ENCODE assay signal across 13 mouse cellular contexts in genomic region chr2:34084513-34084912, GRCm38 (mm10).
DNase-seq lines count a peak whose midpoint lies in the region; ATAC-seq and TF ChIP-seq lines count a peak whose summit lies in the region.
"Had no signal": no experiment of that assay in that cellular context is flagged by ENCODE, and none has a peak within 500 bp of the region (broad histone marks: within the 10 kb centered on the region; RNA-seq: fewer than 3 reads in every experiment).

No protein-coding gene starts in this region.

- H3K4me2 ChIP-seq in midbrain, embryonic 14.5 days (ENCODE audit: low read length), result no peak overlapping the region
- H3K4me2 ChIP-seq in midbrain, embryonic 13.5 days (replicated peaks), result no peak overlapping the region
- H3K4me2 ChIP-seq in hindbrain, embryonic 12.5 days (replicated peaks), result no peak overlapping the region
- H3K4me2 ChIP-seq: embryonic facial prominence, embryonic 13.5 days; hindbrain, embryonic 15.5 days; kidney, embryonic 15.5 days; liver, embryonic 15.5 days; midbrain, embryonic 12.5 days had no signal

- no peaks in the 10 kb centered on the region for H3K27me3 ChIP-seq in midbrain, embryonic 14.5 days (ENCODE audit: control insufficient read depth, insufficient read depth, low read length)
- H3K27me3 ChIP-seq in midbrain, embryonic 13.5 days, result no peaks in the 10 kb centered on the region
- 0 out of 2 replicates have a peak, but pooled peaks cover 3% of the 10 kb centered on the region for H3K27me3 ChIP-seq in hindbrain, embryonic 12.5 days
- no peaks in the 10 kb centered on the region for H3K27me3 ChIP-seq in cerebellum, adult 2 months (ENCODE audit: control insufficient read depth, insufficient read depth, low read length)
- H3K27me3 ChIP-seq: embryonic facial prominence, embryonic 13.5 days; hindbrain, embryonic 15.5 days; kidney, embryonic 15.5 days; liver, embryonic 15.5 days; midbrain, embryonic 12.5 days had no signal

- DNase-seq in midbrain, embryonic 14.5 days, result peak; percentile 52
- DNase-seq in ZHBTc4 (ENCODE audit: low read depth, low spot score), result peak; percentile 72
- peak; percentile 61 for DNase-seq in mesoderm, embryonic 11.5 days (ENCODE audit: low read depth, low spot score)
- no peak for DNase-seq in heart, adult 8-10 months (ENCODE audit: low spot score)
- DNase-seq in lung, postnatal 36 days, result no peak
- DNase-seq in cerebellum, adult 2 months, result no peak

- H3K4me3 ChIP-seq in midbrain, embryonic 14.5 days (replicated peaks; ENCODE audit: low read depth, low read length), result no peak overlapping the region
- no peak overlapping the region for H3K4me3 ChIP-seq in midbrain, embryonic 13.5 days (replicated peaks)
- no peak overlapping the region for H3K4me3 ChIP-seq in hindbrain, embryonic 12.5 days
- H3K4me3 ChIP-seq in cerebellum, adult 2 months (replicated peaks; ENCODE audit: insufficient read depth, low read depth, low read length), result no peak overlapping the region
- H3K4me3 ChIP-seq: embryonic facial prominence, embryonic 13.5 days; hindbrain, embryonic 15.5 days; kidney, embryonic 15.5 days; liver, embryonic 15.5 days; midbrain, embryonic 12.5 days had no signal

- H3K9me3 ChIP-seq in midbrain, embryonic 14.5 days (ENCODE audit: control insufficient read depth, low read length), result no peaks in the 10 kb centered on the region
- peaks cover 9% of the 10 kb centered on the region; the same call in 1 of the 2 replicates for H3K9me3 ChIP-seq in midbrain, embryonic 13.5 days
- H3K9me3 ChIP-seq in hindbrain, embryonic 12.5 days (replicated peaks), result peaks cover 4% of the 10 kb centered on the region; the same call in 1 of the 2 replicates
- H3K9me3 ChIP-seq: embryonic facial prominence, embryonic 13.5 days; hindbrain, embryonic 15.5 days; kidney, embryonic 15.5 days; liver, embryonic 15.5 days; midbrain, embryonic 12.5 days had no signal

- no peak for TF ChIP-seq POLR2A in cerebellum, adult 2 months (IDR thresholded peaks at IDR 0.05; ENCODE audit: borderline replicate concordance, insufficient read depth, low read length)

- no peak overlapping the region for H3K9ac ChIP-seq in midbrain, embryonic 14.5 days (replicated peaks; ENCODE audit: low read length)
- H3K9ac ChIP-seq in midbrain, embryonic 13.5 days (replicated peaks), result no peak overlapping the region
- no peak overlapping the region for H3K9ac ChIP-seq in hindbrain, embryonic 12.5 days
- H3K9ac ChIP-seq: embryonic facial prominence, embryonic 13.5 days; hindbrain, embryonic 15.5 days; kidney, embryonic 15.5 days; liver, embryonic 15.5 days; midbrain, embryonic 12.5 days had no signal

- 68% methylated on average over 1 of the region's 1 CpGs for WGBS in midbrain, embryonic 14.5 days
- 79% methylated on average over 1 of the region's 1 CpGs for WGBS in midbrain, embryonic 13.5 days
- 65% methylated on average over 1 of the region's 1 CpGs for WGBS in hindbrain, embryonic 12.5 days
- 55% methylated on average over 1 of the region's 1 CpGs for WGBS in cerebellum, adult 2 months

- H3K4me1 ChIP-seq in midbrain, embryonic 14.5 days (ENCODE audit: control insufficient read depth, insufficient read depth, low read length), result 0 out of 2 replicates have a peak, but pooled peaks cover 3% of the 10 kb centered on the region
- H3K4me1 ChIP-seq in midbrain, embryonic 13.5 days (replicated peaks), result peaks cover 21% of the 10 kb centered on the region
- peaks cover 27% of the 10 kb centered on the region for H3K4me1 ChIP-seq in hindbrain, embryonic 12.5 days
- H3K4me1 ChIP-seq in cerebellum, adult 2 months (ENCODE audit: control insufficient read depth, insufficient read depth, low read length), result no peaks in the 10 kb centered on the region
- H3K4me1 ChIP-seq: embryonic facial prominence, embryonic 13.5 days; liver, embryonic 15.5 days had no signal

- TF ChIP-seq CTCF in cerebellum, adult 2 months (IDR thresholded peaks at IDR 0.05; ENCODE audit: borderline replicate concordance, insufficient read depth, low read depth, low read length), result no peak

- no peak overlapping the region for H3K27ac ChIP-seq in midbrain, embryonic 14.5 days (replicated peaks; ENCODE audit: low read depth, low read length)
- no peak overlapping the region for H3K27ac ChIP-seq in midbrain, embryonic 13.5 days
- H3K27ac ChIP-seq in hindbrain, embryonic 12.5 days, result no peak overlapping the region
- H3K27ac ChIP-seq in cerebellum, adult 2 months (ENCODE audit: insufficient read depth, low read length), result no peak overlapping the region
- H3K27ac ChIP-seq: embryonic facial prominence, embryonic 13.5 days; hindbrain, embryonic 15.5 days; kidney, embryonic 15.5 days; liver, embryonic 15.5 days; midbrain, embryonic 12.5 days had no signal

- no peak; the same call in 1 of the 2 replicates for ATAC-seq in midbrain, embryonic 14.5 days (ENCODE audit: low FRiP score, low TSS enrichment)
- ATAC-seq in midbrain, embryonic 13.5 days, result no peak; the same call in 1 of the 2 replicates
- ATAC-seq in hindbrain, embryonic 12.5 days (ENCODE audit: low FRiP score), result peak; percentile 60; the same call in 1 of the 2 replicates

- no peaks in the 10 kb centered on the region for H3K36me3 ChIP-seq in midbrain, embryonic 14.5 days (ENCODE audit: control insufficient read depth, insufficient read depth, low read length)
- no peaks in the 10 kb centered on the region for H3K36me3 ChIP-seq in midbrain, embryonic 13.5 days
- H3K36me3 ChIP-seq in hindbrain, embryonic 12.5 days, result no peaks in the 10 kb centered on the region
- H3K36me3 ChIP-seq: embryonic facial prominence, embryonic 13.5 days; hindbrain, embryonic 15.5 days; kidney, embryonic 15.5 days; liver, embryonic 15.5 days; midbrain, embryonic 12.5 days had no signal

Comparison
In these comparisons a context has a peak if more than half of its experiments do, and no peak if none do; other contexts are left out.
1. DNase-seq: peak in midbrain, embryonic 14.5 days (single experiment), ZHBTc4 (single experiment) and mesoderm, embryonic 11.5 days (single experiment); none in heart, adult 8-10 months (single experiment), lung, postnatal 36 days (single experiment) and cerebellum, adult 2 months (0 of 2).